Mouse (Mus musculus): ENCODE measurements at regions not wholly inside any gene's neighbourhood (a gene's known extent, or its start where the extent isn't known, plus 50 kb on each side); places are given as distances from the start of the nearest gene placed in this dataset.
A peak's percentile ranks its signal among the peaks of the same experiment; 100 is the strongest.

DNA sequence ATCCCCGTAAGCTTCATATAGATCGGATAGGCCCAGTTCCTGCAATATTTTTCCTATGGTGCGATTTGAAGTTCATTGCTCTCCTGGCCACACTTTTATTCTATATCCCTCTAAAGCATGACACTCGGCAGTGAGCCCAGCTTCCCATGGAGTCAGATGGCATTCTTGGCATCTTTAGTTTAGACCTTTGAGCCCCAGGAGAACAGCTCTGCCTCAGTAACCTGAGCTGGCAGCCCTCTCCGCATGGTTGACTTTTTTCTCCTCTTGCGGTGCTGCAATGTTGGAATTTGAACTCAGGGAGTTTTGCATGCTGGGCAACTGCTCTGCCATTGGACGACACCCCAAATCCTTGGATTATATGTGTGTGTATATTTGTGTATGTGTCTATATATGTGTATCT lies 149.7 kb upstream of the 4931429L15Rik start:
- peak; percentile 71 for DNase-seq (ENCODE audit: low read depth, low spot score)

DNA sequence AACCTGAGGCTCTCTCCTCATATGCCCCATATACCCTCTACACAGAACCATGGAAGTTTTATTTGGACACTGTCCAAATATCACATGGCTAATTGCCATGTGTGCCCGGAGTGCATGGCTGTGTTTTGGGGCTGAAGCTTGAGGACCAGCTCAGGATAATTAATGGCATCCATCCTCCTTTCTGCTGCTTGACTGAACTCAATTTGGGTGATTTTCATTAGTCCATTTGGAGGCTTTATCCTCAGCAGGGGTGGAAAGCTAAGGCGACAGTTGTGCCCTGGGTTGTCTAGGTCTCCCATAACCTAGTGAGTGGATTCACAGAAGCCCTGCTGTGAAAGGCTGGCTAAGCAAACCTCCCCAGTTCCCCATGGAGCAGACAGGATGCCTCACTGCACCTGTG lies 148.5 kb upstream of the 4931429L15Rik start:
- no peak for DNase-seq (ENCODE audit: low read depth, low spot score)

DNA sequence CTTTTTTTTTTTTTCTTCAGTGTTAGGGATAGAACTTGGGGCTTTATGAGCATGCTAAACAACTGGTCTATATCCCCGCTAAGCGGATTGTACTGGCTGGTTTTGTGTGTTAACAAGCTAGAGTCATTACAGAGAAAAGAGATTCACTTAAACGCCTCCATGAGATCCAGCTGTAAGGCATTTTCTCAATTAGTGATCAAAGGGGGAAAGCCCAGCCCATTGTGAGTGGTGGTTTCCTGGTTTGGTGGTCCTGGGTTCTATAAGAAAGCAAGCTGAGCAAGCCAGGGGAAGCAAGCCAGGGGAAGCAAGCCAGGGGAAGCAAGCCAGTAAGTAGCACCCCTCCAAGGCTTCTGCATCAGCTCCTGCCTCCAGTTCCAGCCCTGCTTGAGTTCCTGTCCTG lies 147.9 kb upstream of the 4931429L15Rik start:
- no peak for DNase-seq (ENCODE audit: low read depth, low spot score)

DNA sequence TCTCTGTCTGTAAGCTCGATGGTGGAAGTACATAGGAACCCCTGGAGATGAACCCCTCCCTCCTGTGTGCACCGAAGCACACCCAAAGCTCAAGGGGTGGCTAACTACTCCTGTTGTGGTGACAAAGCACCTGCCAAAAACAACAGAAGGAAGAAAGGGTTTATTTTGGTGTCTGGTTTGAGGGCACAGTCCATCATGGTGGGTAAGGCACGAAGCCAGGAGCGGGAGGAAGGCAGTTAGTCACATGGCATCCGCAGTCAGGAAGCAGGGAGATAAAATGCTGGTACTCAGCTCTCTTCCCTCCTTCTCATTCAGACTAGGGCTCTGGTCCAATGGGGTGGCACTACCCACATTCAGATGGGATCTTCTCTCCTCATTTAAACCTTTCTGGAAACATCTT lies 142.9 kb upstream of the 4931429L15Rik start:
- no peak for DNase-seq (ENCODE audit: low read depth, low spot score)

DNA sequence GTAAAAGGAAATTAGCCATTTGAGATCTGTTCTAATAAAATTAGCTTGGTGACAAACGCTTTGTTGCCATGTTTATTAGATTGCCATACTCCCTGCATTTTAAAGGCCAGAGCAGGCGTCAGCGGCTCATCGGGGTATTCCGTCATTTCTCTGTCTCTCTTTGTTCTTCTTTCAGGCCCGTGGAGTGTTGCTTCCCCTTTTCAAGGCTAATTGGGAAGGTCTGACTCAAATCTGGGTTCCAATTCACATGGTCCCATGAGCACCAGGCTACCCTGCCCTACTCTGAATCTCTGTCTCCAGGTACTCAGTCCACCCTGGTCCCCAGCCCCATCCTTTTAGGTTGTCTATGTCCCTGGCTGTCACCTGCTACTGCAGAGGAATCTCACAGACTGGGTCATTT lies 138.2 kb upstream of the 4931429L15Rik start:
- no peak for DNase-seq (ENCODE audit: low read depth, low spot score)

DNA sequence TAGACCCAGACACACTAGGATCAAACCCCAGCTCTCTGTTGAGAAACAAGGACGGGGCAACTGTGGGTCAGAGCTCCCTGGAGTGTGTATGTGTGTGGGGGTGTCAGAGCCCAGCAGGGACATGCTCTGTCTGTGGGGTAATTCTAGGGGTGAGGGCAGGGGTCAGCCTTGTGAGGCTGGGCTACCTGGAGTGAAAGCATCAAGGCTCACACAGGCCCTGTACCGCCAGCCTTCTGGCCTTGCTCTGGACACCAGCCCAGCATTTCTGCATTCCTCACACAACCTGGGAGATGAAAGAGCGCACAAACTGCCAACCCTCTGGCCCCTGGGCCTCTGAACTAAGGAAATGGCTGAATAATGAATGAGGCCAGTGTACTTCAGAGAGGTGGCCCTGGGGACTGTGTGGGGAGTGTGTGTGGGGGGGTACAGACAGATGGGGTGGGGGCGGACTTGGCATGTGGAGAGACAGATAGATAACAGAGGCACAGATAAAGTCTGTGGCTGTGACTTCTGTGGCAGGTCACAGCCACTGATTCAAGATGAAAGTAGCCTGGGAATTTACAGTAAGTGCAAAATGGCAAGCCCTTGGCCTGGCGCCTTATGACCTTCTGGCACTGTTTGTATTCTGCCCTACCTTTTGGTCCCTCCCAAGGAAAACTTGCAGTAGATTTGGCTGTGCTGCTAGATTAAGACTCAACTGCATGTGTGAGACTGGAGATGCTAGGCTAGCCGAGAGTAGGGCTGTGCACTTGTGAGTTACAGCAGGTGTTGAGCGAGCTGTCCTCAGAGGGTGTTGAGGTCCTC lies 135.2 kb upstream of the 4931429L15Rik start:
- peak; percentile 36 for DNase-seq (ENCODE audit: low read depth, low spot score)

DNA sequence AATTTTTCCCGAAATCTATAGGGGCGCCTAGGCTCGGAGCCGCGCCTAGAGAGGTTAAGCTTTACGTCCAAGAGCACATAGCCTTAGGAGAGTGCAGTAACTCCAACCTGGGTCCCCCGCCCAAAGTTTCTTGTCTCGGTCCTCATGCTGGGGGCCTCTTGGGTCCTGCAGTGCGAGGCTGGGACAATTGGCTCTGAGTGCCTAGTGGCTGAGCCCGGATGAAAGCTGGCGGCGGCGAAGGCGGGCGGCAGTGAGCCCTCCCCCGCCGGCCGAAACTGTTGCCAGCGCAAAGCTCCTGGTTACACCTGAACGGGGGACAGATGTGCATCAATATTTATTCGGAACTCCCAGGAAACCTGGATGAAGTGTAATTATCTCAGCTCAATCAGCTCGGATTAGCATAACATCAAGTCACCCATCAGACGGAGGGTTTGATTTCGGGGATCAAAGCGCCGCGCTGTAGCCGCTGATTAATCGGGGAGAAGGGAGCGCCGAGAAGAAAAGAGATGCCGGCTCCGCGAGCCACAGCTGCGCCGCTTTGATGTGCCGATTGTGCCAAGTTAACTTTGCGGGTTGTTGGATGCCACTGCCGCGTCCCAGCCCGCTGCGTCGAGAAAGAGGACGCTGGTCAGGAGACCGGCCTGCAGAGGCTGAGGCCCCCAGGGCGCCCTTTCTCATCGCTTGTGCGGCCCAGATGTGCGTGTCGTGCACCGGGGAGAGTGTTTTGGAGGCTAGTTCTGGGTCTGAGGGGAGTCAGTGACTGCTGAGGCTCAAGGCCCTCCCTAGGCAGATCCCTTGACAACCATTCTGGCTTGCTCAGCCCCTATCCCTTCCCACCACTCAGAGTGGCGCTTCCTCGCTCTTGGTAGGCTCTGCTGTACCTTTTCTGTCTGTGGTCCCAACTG lies 123.7 kb upstream of the 4931429L15Rik start:
- no peak for DNase-seq (ENCODE audit: low read depth, low spot score)

DNA sequence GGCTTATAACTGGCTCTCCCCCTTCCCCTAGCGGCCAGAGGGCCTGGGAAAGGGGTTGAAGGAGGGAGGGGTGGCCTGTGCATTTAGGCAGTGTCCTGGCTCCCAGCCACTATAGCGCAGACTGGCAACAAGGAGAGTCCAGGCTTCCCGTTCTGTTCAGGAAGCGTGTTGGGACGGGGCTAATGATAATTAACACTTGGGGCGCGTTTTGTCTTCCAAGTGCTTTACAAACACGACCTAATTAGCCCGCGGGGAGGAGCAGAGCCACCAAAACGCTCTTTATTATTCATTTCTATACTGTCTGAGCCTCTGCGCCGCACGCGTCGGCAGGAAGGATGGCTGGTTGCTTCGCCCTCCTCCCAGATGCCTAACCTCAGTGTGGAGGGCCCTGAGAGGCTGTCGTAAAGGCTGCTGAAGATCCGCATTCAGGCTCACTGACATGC lies 123.0 kb upstream of the 4931429L15Rik start:
- no peak for DNase-seq (ENCODE audit: low read depth, low spot score)

DNA sequence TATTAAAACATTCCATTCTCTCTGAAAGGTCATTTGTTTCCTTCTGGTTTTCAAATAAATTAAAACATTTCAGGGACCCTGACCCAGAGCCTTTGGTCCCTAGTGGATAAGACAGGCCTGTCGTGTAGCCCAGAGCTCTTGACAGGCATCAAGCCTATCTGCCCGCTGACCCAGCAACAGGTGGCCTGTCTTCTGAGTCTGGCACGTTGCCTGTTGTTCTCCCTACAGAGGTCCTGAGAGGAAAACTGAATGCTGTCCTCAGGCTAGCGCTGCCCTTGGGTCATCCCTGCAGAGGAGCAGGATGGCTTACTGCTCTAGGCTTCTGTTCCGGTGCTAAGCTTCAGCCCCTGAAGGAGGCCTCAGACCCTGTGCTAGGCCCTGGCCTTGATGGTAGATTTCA lies 120.4 kb upstream of the 4931429L15Rik start:
- no peak for DNase-seq (ENCODE audit: low read depth, low spot score)

DNA sequence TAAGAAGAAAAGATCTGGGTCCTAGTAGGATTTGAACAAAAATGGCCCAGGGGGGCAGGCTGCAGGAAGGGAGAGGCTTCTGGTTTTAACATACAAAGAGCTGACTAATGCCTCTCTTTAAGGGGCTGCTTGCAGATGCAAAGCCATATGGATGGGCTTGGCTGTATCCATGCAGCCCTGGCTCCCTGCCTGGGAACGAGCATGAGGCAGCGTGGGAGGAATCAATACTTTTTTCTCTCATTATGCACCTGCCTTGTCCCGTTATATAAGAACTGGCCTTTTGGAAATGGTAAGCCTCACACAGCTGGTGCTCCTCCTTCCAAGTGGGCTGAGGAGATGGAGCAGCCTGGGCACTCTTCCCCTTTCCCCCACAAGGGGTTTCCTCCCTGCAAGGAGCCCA lies 114.9 kb upstream of the 4931429L15Rik start:
- DNase-seq (ENCODE audit: low read depth, low spot score) = peak; percentile 91

DNA sequence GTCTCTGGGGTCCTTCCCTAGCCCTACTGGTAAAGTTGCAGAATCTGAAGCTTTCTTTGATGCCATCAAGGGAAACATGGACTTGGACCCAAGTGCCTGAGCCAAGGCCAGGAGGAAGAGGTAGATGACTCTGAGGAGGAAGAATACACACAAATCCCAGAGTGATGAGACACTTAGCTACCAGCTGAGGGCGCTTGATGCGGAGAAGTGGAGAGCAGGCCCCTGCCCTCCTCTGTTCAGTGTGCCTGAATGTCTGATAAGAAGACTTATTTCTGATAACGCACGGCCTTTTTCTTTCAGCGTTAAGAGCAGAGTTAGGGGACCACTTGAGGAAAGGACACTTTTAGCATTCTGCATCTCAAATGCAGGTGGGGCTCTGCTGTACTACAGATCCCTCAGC lies 113.9 kb upstream of the 4931429L15Rik start:
- DNase-seq (ENCODE audit: low read depth, low spot score) = no peak

DNA sequence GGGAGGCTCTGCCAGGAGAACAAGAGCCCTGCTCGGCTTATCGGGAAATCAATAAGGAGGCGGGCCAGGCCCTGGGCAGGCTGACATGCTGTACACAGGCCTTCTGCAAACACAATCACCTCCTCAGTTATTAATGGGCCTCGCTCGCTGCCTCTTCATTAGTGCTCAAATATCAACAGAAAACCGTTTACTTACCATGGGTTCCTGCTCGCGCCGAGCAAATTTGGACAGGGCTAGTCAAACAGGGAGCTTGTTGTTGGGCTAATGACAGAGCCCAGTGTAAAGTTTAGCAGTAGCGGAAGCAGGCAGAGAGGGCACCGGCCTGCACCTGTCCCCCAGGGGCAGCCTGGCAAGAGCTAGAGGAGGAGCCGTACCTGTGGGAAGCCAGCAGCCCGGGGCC lies 111.3 kb upstream of the 4931429L15Rik start:
- no peak for DNase-seq (ENCODE audit: low read depth, low spot score)

DNA sequence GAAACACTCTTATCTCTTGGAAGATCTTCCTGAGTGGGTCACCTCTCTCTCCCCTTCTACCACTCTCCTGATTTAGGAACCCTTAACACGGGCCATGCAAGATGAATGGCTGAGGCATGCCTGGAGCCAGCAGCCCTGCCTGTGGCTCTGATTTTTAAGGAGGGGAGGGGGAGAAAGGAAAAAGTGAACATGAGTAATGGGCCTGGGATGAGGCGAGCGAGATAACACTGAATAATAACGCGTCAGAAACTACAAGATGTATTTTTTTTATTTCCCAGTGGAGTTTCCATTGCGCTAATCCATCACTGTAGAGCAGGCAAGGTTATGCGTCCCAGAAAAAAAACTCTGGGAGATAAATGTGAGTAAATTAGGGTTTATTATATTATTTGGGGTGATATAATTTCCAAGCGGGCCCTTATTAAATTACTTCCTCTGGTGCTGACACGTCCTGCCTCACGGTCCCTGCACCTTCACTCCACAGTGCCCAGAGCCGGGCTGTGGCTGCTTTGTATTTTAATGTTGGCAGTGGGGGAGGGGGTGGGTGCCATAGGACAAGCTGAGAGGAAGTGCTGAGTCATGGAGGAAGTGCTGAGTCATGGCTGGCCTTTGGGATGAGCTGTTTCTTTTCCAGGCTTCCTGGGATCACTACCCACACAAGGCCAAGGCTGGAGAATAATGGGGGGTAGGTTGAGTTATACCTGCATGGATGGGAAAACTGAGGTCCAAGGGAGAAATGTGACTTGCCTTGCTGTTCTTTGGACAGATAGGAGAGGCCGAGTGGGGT lies 103.6 kb upstream of the 4931429L15Rik start:
- no peak for DNase-seq (ENCODE audit: low read depth, low spot score)

DNA sequence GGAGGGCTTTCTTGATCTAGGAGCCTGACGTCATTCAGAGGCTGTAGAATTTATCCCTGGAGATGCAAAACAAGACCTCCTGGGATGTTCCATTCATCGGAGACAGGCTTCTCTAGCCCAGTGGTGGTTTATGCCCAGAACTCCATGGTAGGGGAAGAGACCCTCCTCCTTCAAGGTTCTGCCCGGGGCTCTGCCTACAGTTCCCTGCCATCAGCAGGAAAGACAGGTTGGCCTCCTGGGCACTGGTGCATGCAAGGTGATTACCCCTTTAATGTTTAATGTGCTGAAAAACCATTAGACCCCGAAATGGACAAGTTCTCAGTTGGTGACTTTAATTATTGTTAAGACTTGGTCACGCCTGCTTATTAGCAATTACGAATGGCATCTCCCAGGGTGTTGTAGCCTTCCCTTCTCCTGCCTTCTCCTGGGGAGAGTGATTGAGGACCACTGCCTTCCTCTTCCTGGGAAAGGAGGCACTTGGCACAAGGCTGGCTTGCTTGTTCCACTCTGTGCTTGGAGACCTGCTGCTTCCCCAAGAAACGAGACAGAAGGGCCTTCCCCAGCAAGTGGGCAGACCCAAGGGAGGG lies 102.0 kb upstream of the 4931429L15Rik start:
- DNase-seq (ENCODE audit: low read depth, low spot score) = no peak

DNA sequence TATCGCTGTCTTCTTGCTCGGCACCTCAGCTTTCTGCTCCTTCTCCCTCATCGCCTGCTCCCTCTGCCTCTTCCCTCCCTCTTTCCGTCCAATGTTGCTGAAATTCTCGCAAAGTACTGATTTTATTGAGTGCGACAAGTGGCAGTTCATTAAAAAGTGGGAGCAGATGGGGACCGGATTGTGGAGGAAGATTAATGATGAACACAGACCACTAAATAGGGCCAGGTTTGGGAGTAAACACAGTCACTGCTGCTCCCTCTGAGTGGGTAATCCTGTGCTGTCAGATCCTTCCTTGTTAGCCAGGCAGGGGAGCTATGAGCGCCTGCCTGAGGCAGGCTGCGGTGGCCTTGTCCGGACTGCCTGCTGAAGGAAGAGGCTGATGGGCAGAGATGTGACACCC lies 91.9 kb upstream of the 4931429L15Rik start:
- DNase-seq (ENCODE audit: low read depth, low spot score) = peak; percentile 16

DNA sequence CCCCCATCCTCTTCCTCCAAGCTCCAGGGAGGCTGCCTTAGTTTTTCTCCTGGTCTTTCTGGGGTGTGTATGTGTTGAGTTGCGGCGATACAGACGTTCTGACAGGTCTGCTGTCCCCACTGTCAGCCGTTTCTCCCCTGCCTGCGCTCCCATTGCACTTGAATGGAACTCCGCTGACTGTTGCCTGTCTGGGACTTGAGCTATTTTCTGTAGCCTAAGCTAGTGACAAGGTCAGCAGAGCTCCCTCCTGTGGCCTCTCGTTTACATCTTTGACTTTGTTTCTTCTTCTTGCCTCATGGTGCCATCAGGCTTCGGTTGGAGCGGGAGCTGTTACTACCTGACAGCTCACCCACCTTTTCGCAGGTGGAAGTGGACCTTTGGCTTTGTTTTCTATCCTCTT lies 89.0 kb upstream of the 4931429L15Rik start:
- DNase-seq (ENCODE audit: low read depth, low spot score) = no peak

DNA sequence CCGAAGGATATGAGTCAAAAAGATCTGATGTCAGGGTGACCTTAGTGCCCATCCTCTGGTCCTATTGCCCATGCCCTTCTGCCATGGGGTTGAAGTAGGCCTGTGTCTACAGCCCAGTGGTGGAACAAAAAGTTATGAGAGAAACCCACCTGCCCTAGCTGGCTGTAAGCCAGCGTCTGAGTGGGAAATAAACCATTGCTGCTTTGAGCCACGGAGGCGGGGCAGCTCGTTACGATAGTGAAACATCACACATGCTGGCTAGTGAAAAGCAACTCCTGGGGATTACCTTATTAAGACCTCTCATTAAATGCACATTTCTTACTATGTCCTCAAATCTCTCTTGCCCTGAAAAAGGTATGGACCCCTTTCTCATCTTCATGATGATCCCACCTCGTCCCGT lies 86.8 kb upstream of the 4931429L15Rik start:
- no peak for DNase-seq (ENCODE audit: low read depth, low spot score)

DNA sequence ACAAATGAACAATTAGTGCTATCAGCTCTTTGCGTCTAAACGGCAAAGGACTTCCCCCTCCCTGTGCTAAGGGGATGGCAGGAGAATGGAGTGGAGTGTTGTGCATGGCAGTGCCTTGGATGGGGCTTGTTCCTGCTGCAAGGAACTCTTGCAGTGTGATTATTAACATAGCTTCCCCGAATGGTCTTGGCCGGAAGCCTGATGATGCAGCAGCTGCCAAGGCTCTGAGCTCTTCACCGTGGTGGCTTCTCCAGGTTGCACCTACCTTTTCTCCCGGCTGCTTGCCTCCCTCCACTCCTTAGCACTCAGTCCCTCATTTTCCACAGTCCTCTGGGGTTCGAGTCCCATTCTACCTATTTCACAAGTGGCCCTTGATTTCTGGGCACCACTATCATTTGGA lies 76.8 kb upstream of the 4931429L15Rik start:
- DNase-seq (ENCODE audit: low read depth, low spot score) = peak; percentile 27

DNA sequence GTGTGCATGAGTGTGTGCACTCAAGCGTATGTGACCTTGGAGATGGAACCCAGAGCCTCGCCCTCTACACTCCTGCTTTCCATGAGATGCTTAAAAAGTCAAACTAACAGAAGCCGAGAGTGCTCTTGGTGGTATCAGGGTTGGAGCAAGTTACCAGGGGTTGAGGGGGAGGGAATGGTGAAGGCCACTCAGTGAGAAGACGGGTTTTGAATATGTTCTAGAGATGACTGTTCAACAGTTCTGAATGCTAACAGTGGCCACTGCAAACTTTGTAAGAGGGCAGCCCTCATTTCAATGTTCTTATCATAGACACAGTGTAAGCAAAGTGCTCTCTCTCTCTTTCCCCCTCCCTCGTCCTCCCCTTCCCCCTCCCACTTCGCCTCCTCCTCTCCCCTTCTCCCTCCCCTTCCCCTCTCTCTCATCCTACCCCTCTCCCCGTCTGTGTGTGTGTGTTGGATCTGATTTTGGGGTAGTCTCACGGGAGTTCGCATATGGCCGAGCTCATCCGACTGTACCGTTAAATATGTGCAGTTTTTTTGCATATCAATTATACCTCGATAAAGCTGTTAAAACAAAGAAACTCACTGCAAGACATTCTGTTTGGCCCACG lies 75.5 kb upstream of the 4931429L15Rik start:
- peak; percentile 44 for DNase-seq (ENCODE audit: low read depth, low spot score)

DNA sequence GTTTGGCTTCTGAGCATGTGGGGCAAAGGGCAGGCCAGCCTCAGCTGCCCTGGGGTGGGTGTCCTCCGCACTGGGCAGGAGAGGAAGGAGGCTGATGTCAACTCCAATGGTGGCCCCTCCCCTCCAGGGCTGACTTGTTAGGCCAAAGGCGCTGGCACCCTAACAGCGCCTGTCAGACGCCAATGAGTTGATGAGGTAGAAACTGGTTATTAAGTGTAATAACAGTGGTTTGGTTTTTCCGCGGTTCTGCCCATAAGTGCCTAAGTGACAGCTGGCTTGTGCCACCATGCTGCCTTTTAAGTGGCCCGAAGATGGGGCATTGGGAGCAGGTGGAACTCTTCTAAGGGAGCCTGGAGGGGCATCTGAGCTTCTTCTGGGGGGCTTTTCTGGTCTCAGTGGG lies 74.5 kb upstream of the 4931429L15Rik start:
- no peak for DNase-seq (ENCODE audit: low read depth, low spot score)

DNA sequence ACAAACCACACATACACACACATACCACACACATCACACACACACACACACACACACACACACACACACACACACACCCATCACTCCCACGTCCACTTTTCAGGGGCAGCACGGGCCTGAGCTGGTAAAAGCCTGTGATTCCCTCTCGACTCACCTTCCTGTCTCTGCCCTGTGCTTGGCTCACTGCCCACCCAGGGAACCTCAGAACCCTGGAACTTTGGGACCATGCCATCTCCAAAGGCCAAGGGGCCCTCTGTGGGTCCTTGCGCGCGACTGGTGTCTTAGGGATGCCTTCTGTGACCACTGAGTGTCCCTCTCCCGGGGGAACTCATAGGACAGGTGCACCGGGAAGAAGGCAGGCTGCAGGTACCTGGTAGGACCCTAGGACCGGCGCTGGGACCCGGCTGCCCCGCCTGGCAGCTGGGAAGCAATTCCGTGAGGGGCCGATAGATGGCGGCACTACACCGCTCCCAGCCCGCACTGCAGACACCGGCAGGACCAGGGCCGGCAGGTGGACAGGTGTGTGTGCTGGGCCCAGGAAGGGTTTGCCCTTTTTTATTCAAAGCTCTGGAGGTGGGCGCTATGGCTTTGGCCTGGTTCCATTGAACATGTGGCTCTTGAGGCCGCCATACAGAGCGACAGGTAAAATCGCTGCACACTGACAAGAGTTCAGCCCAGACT lies 73.0 kb upstream of the 4931429L15Rik start:
- peak; percentile 49 for DNase-seq (ENCODE audit: low read depth, low spot score)
